Mouse (Mus musculus) bone marrow macrophage, adult 2 months (primary cell): ENCODE data around the gene Clptm1.

Source experiments
- CTCF ChIP-seq: IDR thresholded peaks from 2 replicates; pipeline ENCODE4 v1.5.1; 2012; ENCODE audit warnings: low read depth, mild to moderate bottlenecking, low read length, moderate library complexity
- POLR2A ChIP-seq: IDR thresholded peaks from 2 replicates; pipeline ENCODE4 v1.6.1; 2012; ENCODE audit warnings: mild to moderate bottlenecking, low read depth, low read length, borderline replicate concordance

DNA sequence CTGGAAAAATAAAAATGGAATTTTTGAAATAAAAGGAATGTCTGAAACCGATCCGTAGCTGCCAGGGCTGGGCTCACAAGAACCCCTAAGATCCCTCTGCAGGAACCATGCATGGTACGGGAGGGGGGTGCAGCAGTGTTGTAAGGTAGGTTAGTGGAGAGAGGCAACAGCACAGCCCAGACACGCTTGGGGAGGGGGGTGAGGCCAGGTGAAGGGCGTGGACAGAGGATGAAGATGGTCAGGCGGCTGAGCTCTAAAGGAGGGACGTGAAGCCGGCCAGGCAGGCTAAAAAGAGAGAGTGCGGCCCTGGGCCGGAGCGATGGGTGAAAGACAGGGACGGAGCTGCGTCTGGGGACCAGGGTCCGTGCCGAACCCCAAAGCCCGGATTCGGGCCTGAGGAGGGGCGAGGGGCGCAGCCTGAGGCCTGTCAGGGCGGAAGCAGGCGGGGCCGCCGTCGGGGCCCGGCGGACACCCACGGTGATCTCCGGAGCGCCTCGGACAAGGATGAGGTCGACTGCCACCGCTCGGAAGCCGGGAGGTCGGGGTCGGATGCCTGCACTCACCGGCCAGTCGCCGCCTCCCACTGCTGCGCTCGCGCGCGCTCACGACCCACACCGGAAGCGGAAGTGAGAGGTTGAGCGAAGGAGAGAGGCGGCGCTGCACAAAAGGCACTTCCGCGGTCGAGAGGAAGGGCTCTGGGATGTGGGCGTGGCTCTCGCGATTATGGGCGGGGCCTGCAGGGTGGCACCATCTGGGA lies 60.8 kb downstream of the Clptm1 start, which contains the start of gene Clasrp:
- TF ChIP-seq CTCF = no peak
- TF ChIP-seq POLR2A = no peak
